Mouse (Mus musculus) ES-Bruce4 (cell line): ENCODE measurements around the gene Clock.

Experiments used
- CTCF ChIP-seq: IDR thresholded peaks from one replicate; pipeline ENCODE4 v1.8.1; 2011; ENCODE audit warnings: low read depth, low read length
- EP300 ChIP-seq: IDR thresholded peaks from 2 replicates; pipeline ENCODE4 v1.6.1; 2011; ENCODE audit warnings: low read depth, low read length; ENCODE audit not compliant: insufficient read depth
- POLR2A ChIP-seq: IDR thresholded peaks from one replicate; pipeline ENCODE4 v1.8.1; 2011; ENCODE audit warnings: low read length; ENCODE audit not compliant: insufficient read depth

DNA sequence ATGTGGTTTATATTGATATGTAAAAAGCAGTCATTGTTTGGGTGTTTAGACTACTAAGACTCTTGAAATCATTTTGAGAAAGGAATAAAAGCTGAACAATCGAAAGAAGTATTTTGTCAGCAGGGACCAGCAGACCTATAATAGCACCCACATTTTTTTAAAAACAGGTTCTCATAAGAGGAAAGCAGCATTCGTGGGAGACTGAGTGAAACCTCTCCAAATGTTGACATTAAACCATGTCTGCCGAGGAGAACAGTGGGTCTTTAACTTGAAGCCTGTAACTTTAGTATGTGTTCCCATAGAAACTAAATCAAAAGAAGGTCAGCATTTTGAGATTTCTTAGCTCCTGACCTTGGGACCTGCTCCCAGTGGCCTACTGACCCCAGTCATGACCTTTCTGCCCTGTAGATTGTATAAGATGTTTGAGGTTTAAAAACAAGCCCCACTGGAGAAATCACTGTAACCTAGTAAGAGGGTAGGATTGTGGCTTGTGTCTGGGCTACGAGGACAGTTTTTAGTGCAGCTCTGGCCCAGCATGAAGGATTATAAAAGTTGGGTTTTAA lies 140.7 kb downstream of the Clock start:
- no peak for TF ChIP-seq CTCF
- no peak for TF ChIP-seq POLR2A
- no peak for TF ChIP-seq EP300
